Mouse (Mus musculus) limb, embryonic 12.5 days (tissue): Measurements from ENCODE around the gene Smc6. TPM values are rescaled to one million over a fixed set of nuclear protein-coding genes. Genes with fewer than 3 reads are reported as not detected.
A peak's percentile ranks its signal among the peaks of the same experiment; 100 is the strongest.

Experiments
- ATAC-seq: fragments of 200-750 bp; cut with Nextera tagmentation; 2 replicates; pipeline ENCODE4 v1.8.0; 2017; ENCODE audit warnings: low read depth, moderate TSS enrichment; ENCODE audit not compliant: insufficient number of reproducible peaks, insufficient read depth, low FRiP score, low TSS enrichment
- H3K27ac ChIP-seq: fragments of 300-500 bp; sonication (generic); 2 replicates; pipeline ENCODE4 v1.5.1; 2016; ENCODE audit warnings: mild to moderate bottlenecking, moderate library complexity
- H3K27me3 ChIP-seq: fragments of 300-500 bp; sonication (generic); 2 replicates; pipeline ENCODE4 v1.6.1; 2016; ENCODE audit warnings: mild to moderate bottlenecking, moderate library complexity
- H3K36me3 ChIP-seq: fragments of 300-500 bp; sonication (generic); 2 replicates; pipeline ENCODE4 v1.6.1; 2016; ENCODE audit warnings: mild to moderate bottlenecking, moderate library complexity
- H3K4me1 ChIP-seq: fragments of 300-500 bp; sonication (generic); replicated peaks from 2 replicates; pipeline ENCODE4 v1.6.1; 2016
- H3K4me2 ChIP-seq: fragments of 300-500 bp; sonication (generic); 2 replicates; pipeline ENCODE4 v1.6.1; 2016; ENCODE audit warnings: mild to moderate bottlenecking, moderate library complexity
- H3K4me3 ChIP-seq: fragments of 300-500 bp; sonication (generic); replicated peaks from 2 replicates; pipeline ENCODE4 v1.5.1; 2016; ENCODE audit warnings: mild to moderate bottlenecking
- H3K9ac ChIP-seq: fragments of 300-500 bp; sonication (generic); replicated peaks from 2 replicates; pipeline ENCODE4 v1.6.1; 2016; ENCODE audit warnings: mild to moderate bottlenecking, moderate library complexity
- H3K9me3 ChIP-seq: fragments of 300-500 bp; sonication (generic); 2 replicates; pipeline ENCODE4 v1.6.1; 2016; ENCODE audit warnings: mild to moderate bottlenecking, moderate library complexity
- WGBS: fragments of 180-500 bp; shearing (Covaris S2); methylation state at CpG from one replicate; pipeline ENCODE4 v1.1.7; 2016; 5-methylcytosine and 5-hydroxymethylcytosine counted together
- polyA plus RNA-seq: library from polyadenylated mRNA; unstranded; fragments of >200 nt; fragmentation: Nextera tagmentation; extraction: Ambion mirVana; gene quantifications from 2 replicates; pipeline ENCODE4 v1.2.1, GENCODE M21; 2016

Gene Smc6
- polyA plus RNA-seq = 158 and 161 TPM in 2 replicates

GRCm38 (mm10) chr12:11265382-11266281 is at the start of gene Smc6, which contains the start of gene Gen1:
Gene Smc6 (plus strand): TSS chr12:11265886.
Gene Gen1 (minus strand): TSS chr12:11265801.
- Histone ChIP-seq H3K4me1 (peaks cover 24% of the 10 kb centered on the region), H3K9me3 (no peaks in the 10 kb centered on the region), H3K27me3 (no peaks in the 10 kb centered on the region), H3K4me2 (peak within 1 kb of the TSS; percentile 83), H3K27ac (peak within 1 kb of the TSS; percentile 96), H3K4me3 (peak within 1 kb of the TSS; percentile 92), H3K9ac (peak within 1 kb of the TSS; percentile 97), H3K36me3 (no peaks in the 10 kb centered on the region)
- whole genome bisulfite sequencing = under 1% methylated on average over 81 of the region's 83 CpGs
- peak; percentile 99 for ATAC-seq

DNA sequence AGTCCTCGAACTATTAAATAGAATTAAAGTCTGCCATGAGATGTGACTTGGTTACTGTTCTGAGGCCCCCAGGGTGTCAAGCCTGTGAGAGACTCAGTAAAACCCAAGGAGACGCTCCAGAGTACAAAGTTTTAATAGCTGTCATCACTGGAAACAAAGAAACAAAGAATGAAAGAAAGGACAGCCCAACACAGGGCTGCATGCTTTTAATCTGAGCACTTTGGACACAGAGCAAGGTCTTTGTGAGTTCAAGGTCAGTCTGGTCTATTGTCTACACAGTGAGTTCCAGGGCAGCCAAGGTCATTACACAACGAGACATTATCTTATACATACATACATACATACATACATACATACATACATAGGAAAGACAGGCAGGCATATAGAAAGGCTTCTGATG is 49.2 kb upstream of the Smc6 start:
- H3K9me3 ChIP-seq = no peaks in the 10 kb centered on the region
- H3K4me1 ChIP-seq = peaks cover 2% of the 10 kb centered on the region; the same call in 1 of the 2 replicates
- H3K9ac ChIP-seq = no peak overlapping the region
- H3K4me3 ChIP-seq = no peak overlapping the region
- H3K4me2 ChIP-seq = no peak overlapping the region
- no peaks in the 10 kb centered on the region for H3K36me3 ChIP-seq
- no peak overlapping the region for H3K27ac ChIP-seq
- ATAC-seq = no peak
- no peaks in the 10 kb centered on the region for H3K27me3 ChIP-seq
- 72% methylated on average over 3 of the region's 3 CpGs for WGBS

DNA sequence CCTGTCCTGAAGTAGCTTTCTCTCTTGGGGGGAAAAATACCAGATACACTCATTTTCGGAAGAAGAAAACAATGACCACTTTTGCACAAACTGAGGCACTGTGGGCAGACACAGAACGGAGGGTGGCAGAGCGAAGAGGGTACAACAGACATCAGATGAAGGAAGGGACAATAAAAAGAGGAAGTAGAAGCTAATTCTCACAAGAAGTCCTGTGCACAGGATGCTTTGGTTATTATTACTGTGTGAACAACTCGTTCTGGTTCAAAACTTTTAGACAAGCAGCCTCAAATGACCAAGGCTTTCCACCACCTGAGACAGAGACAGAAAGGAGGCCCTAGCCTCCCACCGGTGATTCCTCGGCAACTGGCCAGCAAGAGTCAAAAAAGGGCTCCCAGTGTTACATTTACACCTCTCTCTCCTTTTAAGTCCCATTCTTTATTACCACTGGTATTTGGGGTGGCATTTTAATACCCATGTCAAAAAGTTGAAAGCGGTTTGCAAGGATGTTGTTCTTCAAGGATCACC is 47.9 kb upstream of the Smc6 start:
- no peak for ATAC-seq
- Histone ChIP-seq H3K4me1 (peaks cover 9% of the 10 kb centered on the region), H3K36me3 (no peaks in the 10 kb centered on the region), H3K27me3 (no peaks in the 10 kb centered on the region), H3K9me3 (no peaks in the 10 kb centered on the region), H3K4me3 (no peak overlapping the region), H3K4me2 (no peak overlapping the region), H3K9ac (no peak overlapping the region), H3K27ac (no peak overlapping the region)
- WGBS = 44% methylated on average over 7 of the region's 7 CpGs

DNA sequence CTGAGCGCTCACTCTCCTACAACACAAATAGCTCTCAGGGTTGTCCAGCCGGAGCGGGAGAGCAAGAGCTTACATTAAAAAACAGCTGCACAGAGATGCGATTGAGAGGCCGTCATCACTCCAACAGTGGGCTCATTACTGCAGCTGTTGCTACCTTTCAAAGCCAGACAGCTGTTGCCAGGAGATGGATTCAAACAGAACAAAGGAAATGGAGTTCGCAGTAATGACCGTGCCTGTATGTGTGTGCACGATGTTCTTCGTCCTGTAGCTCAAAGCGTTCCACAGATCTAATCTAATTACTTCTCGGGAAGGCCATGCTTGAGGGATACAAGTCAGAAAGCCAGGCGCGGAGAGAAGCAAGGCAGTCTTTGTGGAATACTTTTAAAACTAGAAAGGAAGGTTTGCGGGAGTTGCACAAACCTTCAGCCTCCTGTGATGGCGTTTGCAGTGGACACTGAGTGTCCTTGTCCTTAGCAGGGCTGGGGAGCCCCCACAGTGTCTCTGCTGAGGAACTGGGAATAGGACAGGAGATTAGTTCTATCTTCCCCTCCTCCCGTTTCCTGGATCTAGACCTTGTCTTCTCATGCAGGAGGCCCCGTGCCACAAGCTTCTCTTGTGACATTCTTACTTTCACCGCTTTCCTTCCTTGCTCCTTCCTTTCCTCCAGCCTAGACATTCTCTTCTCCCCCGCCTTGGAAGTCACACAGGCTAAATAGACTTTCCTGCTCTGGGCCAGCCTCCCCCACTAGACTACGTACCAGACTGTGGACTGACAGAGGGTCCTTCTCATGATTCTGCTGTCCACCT is 44.0 kb upstream of the Smc6 start:
- Histone ChIP-seq H3K27me3 (no peaks in the 10 kb centered on the region), H3K4me3 (no peak overlapping the region), H3K4me1 (peaks cover 9% of the 10 kb centered on the region), H3K36me3 (no peaks in the 10 kb centered on the region), H3K9ac (peak overlapping the region; percentile 28; the same call in 1 of the 2 replicates), H3K4me2 (peak overlapping the region; percentile 35), H3K27ac (peak overlapping the region; percentile 81), H3K9me3 (no peaks in the 10 kb centered on the region)
- WGBS = 33% methylated on average over 20 of the region's 20 CpGs
- ATAC-seq = peak; percentile 80

GRCm38 (mm10) chr12:11222566-11222965 is 43.1 kb upstream of the Smc6 start:
- peaks cover 9% of the 10 kb centered on the region for H3K4me1 ChIP-seq

DNA sequence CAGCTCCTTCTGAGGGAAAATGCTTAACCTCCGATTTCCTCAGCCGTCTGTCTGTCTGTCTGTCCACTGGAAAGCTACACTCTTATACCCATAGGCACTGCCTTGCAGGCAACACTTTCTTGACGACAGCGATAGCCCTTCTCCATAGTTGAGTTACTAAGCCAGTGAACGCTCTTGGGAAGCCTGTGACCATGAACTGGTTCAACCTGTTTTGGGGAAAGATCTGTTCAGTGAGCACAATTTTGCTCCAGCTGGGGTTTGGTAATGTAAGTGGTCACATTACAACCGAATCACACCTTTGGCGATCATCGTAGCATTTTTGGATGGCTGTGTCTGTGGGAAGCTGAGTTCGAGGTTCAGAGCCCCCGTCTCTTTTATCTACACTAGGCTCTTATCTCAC is 42.6 kb upstream of the Smc6 start:
- no peak overlapping the region for H3K27ac ChIP-seq
- H3K27me3 ChIP-seq = no peaks in the 10 kb centered on the region
- H3K36me3 ChIP-seq = no peaks in the 10 kb centered on the region
- WGBS = 83% methylated on average over 10 of the region's 10 CpGs
- ATAC-seq = no peak
- H3K9me3 ChIP-seq = no peaks in the 10 kb centered on the region
- no peak overlapping the region for H3K4me3 ChIP-seq
- no peak overlapping the region for H3K9ac ChIP-seq
- peaks cover 9% of the 10 kb centered on the region for H3K4me1 ChIP-seq
- no peak overlapping the region for H3K4me2 ChIP-seq

More at GRCm38 (mm10) chr12:11222566-11222965, 43.1 kb upstream of the Smc6 start:
- Histone ChIP-seq H3K36me3 (no peaks in the 10 kb centered on the region), H3K9me3 (no peaks in the 10 kb centered on the region), H3K9ac (no peak overlapping the region), H3K4me3 (no peak overlapping the region), H3K4me2 (no peak overlapping the region), H3K27me3 (no peaks in the 10 kb centered on the region), H3K27ac (peak overlapping the region; percentile 81)
- no peak for ATAC-seq
- WGBS = 54% methylated on average over 3 of the region's 3 CpGs

- Histone ChIP-seq H3K4me3 (no peak overlapping the region), H3K4me1 (peaks cover 9% of the 10 kb centered on the region; the same call in 1 of the 2 replicates), H3K9ac (no peak overlapping the region), H3K36me3 (no peaks in the 10 kb centered on the region), H3K4me2 (0 out of 2 replicates have a peak overlapping the region, but pooled peaks have one; percentile 11), H3K9me3 (no peaks in the 10 kb centered on the region), H3K27ac (no peak overlapping the region), H3K27me3 (no peaks in the 10 kb centered on the region)
- ATAC-seq = no peak
- WGBS = 15% methylated on average over 5 of the region's 5 CpGs
Observed at GRCm38 (mm10) chr12:11224722-11225121, 41.0 kb upstream of the Smc6 start.

DNA sequence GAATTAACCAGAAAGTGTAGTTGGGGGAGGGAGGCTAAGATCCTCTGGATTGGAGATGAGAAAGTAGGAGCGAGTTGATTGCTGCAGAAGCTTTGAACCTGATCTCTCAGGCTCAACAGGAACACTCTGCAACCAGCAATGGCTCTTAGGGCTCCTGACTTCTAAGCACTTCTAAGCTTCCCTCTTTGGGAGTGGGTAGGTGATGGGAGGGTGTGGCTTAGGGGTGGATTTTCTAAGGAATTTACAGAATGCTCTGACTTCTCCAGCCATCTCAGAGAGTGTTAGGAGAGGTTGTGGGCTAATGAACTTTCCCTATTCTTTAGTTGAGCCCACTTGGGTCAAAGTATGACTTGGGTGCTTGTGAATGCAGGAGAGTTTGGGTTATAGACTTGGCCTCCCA is 39.6 kb upstream of the Smc6 start:
- Histone ChIP-seq H3K36me3 (no peaks in the 10 kb centered on the region), H3K27me3 (no peaks in the 10 kb centered on the region), H3K9me3 (no peaks in the 10 kb centered on the region), H3K9ac (no peak overlapping the region), H3K4me1 (peaks cover 9% of the 10 kb centered on the region; the same call in 1 of the 2 replicates), H3K4me2 (no peak overlapping the region), H3K4me3 (no peak overlapping the region), H3K27ac (peak overlapping the region; percentile 25; the same call in 1 of the 2 replicates)
- 29% methylated on average over 1 of the region's 1 CpGs for WGBS
- ATAC-seq = no peak

GRCm38 (mm10) chr12:11226529-11227268 is 39.0 kb upstream of the Smc6 start:
- peaks cover 5% of the 10 kb centered on the region; the same call in 1 of the 2 replicates for H3K4me1 ChIP-seq
- no peaks in the 10 kb centered on the region for H3K27me3 ChIP-seq
- H3K4me2 ChIP-seq = no peak overlapping the region
- no peaks in the 10 kb centered on the region for H3K36me3 ChIP-seq
- ATAC-seq = no peak
- no peaks in the 10 kb centered on the region for H3K9me3 ChIP-seq
- H3K9ac ChIP-seq = no peak overlapping the region
- H3K4me3 ChIP-seq = no peak overlapping the region
- WGBS = 57% methylated on average over 5 of the region's 5 CpGs
- peak overlapping the region; percentile 25; the same call in 1 of the 2 replicates for H3K27ac ChIP-seq

GRCm38 (mm10) chr12:11230267-11230666 is 35.4 kb upstream of the Smc6 start:
- no peak overlapping the region for H3K4me3 ChIP-seq
- WGBS = 80% methylated on average over 2 of the region's 2 CpGs
- H3K27me3 ChIP-seq = no peaks in the 10 kb centered on the region
- ATAC-seq = no peak
- no peaks in the 10 kb centered on the region for H3K9me3 ChIP-seq
- no peak overlapping the region for H3K27ac ChIP-seq
- H3K4me2 ChIP-seq = no peak overlapping the region
- H3K4me1 ChIP-seq = no peaks in the 10 kb centered on the region
- H3K9ac ChIP-seq = no peak overlapping the region
- H3K36me3 ChIP-seq = no peaks in the 10 kb centered on the region
